Mouse (Mus musculus) granulocyte monocyte progenitor cell, adult 5-6 weeks (primary cell): Measurements from ENCODE around the gene Cldn20. TPM values are rescaled to one million over a fixed set of nuclear protein-coding genes. Genes with fewer than 3 reads are reported as not detected.
A peak's percentile ranks its signal among the peaks of the same experiment; 100 is the strongest.

Experiments
- ATAC-seq: replicated peaks from 2 replicates; pipeline ENCODE4 v1.8.0; 2016; ENCODE audit warnings: mild to moderate bottlenecking, moderate TSS enrichment, inconsistent platforms; ENCODE audit not compliant: poor library complexity, severe bottlenecking
- total RNA-seq, 2 experiments: library from RNA; stranded (forward) in 1 of 2; stranded (reverse) in 1 of 2; fragments of 200-712, 200-1000 nt in 1 of 2; fragments of >200 nt in 1 of 2; fragmentation: Nextera tagmentation in 1 of 2; gene quantifications; 2 replicates each; pipeline ENCODE4 v1.2.3; 2014 to 2017

The Cldn20 gene
- total RNA-seq (2014; fragmentation: Nextera tagmentation) (3.3 TPM in 1 of 2 replicates, not detected in the other), total RNA-seq (2017) (0.78 TPM in 1 of 2 replicates, not detected in the other)

DNA sequence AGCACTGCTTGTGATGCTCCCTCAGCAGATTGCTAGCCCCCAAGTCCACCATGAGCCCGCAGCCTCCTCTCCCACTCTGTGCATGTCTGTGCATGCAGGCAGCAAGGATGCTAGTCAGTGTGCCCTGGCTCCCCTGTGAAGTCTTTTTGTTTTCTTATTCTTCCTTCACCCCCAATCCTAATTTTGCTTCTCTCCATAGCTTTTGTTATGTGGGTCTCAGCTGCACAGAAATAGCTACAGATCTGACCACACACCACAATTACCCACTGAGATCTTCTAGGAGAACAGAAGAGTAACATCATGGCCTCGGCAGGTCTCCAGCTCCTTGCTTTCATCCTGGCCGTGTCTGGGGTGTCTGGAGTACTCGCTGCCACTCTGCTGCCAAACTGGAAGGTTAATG, at the start of gene Cldn20:
Gene Cldn20 (plus strand): TSS at position 301 of the 400 bp plus-strand sequence.
- ATAC-seq, result no peak

DNA sequence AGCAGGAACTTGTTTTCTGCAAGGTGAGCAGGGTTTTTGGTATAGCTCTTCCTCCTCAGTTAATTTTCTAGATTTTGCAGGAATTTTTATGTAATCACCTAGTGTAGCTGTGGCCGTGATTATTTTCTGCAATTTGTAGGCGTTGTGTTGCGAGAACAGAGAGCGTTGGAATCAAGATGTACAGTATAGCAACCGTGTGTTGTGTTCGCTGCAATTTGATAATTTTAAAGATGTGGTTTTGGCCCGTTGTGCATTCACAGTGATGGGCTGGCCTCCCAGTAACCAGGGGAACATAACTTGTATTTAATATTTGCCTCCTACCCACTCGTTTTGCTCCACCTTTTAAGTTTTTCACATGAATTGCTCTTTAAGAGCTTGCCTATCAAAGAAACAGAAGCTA, 49.3 kb upstream of the Cldn20 start:
- ATAC-seq, result no peak

DNA sequence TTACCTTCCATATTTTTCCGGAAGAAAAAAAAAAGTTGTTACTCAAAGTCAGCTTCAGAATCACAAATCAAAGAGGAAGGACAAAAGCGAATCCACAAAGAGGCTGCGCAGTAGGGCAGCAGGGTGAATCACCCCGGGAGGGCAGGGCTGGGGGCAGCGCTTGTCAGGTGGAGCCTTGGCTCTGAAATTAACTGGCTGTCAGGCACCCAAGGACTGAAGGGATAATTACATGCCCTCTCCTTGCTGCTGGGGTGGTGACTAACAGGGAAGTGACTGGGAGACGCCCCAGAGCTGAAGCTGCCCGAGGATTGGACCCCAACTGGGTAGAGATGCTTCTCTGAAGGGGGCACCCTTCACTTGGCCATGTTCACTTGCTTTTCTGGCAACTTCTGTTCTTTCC, 46.5 kb upstream of the Cldn20 start:
- ATAC-seq, result no peak

DNA sequence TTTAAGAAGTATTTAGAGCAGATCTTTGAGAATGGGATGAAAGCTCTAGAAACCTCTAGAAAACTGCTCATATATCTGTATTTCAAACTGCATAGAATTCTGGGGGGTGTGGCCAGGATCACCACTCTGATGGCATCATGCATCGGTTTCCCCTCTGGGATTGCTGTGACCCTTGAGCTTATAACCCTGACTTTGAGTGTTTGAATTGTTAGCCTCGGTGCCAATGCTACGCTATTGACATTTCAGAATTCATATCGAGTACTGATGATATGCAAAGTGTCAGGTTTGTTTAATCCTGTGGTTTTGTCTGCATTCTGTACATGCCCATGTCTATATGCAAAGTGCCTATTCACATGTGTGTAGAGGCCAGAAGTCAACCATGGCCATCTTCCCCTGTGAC, 45.1 kb upstream of the Cldn20 start:
- ATAC-seq, result no peak

DNA sequence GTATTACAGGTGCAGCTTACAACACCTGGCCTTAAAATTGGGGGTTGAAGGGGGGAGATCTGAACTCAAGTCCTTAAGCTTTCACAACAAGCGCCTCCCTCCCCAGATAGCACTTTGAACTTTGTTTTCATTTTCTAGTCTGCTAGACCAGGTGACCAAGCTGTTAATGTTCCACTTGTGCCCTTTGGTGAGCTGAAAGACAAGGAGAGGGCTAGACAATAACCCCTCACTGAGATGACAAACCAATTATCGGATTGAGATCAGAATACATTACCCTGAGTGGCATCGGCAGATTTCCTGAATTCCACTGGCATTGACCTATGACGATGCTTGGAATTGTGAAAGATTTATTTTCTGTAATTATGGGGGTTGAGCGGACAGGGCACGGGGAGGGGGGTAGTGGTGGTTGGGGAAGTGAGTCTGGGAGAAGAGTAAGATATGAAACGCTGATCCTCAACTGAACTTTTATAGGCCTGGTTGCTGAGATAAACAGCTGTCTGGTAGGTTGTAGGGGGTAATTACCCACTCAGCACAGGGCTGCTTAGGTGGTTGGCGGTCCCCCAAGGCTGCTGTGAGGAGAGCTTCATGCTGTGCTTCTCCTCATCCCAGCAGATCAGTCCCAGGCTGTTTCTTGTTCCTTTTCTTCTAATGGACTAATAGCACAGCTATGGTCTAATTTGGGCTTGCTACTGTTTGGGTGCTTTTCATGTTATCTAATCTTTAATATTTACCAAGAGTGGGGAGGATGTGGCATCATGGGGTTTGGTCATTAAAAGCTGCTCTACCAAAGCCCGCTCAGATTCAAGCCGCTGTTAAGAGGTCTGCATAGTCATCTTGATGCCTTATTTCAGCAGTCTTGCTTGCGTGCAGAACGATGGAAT, 44.4 kb upstream of the Cldn20 start:
- 0 out of 2 replicates have a peak, but pooled peaks have one; percentile 18 for ATAC-seq

DNA sequence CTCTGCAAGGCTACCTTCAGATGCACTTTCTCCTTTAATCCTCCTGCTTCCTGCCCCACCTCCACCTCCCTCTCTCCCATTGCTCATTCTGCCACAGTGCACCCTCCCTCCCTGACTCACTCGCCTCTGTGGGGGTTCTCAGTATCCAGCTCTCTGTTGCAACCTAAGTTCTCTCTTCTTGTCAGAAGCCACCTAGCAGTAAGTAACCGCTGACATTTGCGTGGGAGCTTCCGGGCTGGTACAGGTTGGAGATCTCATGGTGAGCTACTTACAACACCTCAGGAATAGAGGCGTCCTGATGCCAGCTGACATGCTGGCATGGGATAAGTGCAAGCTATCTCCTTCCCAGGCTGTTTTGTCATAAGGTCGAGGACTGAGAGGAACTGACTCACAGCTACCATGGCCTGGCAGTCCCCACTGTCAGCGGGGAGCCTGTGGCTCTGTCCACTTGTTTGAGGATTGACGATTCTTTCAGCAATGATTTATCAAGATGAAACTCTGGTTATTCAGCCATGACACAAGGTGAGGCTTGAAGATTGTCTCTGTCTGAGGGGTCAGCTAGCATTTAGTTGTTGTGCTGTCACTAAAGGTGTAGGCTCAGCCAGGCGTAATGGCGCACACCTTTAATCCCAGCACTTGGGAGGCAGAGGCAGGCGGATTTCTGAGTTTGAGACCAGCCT, 42.0 kb upstream of the Cldn20 start:
- peak; percentile 81 for ATAC-seq

DNA sequence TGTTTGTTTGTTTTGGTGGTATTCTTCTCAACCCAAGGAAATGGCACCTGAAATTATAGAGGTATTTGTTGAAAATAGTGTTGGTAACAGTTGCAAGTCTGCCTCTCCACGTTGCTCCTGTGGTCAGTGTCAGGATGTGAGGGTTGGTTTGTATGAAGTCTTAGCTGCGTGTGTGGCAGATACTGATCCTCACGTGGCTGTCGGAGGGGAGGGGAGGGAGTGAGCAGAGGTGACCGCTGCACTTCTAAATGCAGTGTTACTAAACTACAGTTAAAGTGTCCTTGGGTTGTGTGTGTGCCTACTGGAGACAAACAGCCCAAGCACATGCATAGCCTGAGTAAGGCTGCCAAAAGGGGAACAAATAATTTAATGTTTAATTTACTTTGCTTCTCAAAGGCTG, 41.3 kb upstream of the Cldn20 start:
- ATAC-seq, result peak; percentile 62

DNA sequence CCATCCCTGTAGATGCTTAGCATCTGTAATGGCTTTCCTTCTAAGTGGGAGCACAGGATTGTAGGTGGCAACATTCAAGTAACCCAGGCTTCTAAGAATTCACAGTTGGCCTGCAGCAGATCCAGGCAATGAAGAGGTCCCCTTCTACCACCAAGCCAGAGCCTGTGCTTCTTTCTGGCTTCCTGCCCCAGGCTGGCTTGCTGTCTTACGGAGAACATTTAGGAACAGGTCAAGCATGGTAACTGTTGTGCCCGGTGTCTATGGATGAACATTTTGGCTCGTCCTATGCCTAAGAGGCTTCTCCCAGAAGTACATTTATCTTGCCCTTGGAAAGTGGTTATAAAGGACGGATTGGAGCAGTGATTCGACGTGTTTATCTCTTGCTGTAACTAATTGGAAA, 40.7 kb upstream of the Cldn20 start:
- ATAC-seq, result no peak

DNA sequence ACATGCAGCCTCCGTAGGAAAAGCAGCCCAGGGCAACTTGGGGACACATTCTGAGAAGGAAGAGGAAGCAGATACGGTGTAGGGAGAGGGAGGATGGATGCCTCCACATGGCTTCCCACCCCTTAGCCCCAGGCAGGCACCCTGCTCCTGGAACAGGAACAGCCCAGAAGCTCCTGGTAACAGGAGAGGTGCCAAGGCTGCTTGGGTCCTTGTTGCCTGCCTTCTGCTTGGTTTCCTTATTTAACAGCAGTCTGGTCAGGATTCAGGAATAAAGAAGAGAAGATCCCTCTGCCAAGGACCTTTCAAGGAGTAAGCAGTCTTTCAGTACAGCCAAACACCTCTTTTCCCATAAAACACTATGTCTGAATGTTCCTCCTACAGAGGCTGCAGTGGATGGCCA, 36.8 kb upstream of the Cldn20 start:
- ATAC-seq, result no peak

DNA sequence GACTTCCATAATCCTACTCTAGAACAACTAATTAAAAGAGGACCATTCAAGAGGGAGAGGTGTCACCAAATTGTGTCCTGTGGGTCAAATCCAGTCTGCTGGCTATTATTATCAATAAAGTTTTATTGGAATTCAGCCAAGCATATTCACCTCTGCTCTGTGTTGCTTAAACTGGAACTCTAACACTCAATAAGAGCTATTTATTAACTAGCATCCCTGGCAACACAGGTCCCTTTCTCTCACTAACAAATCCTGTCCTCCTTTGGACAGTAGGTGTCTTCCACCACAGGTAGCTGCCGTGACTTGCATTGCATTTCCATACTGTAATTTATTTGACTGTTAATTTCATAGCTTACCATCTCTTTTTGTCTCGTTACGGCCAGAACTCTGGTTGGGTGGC, 36.3 kb upstream of the Cldn20 start:
- ATAC-seq, result no peak

DNA sequence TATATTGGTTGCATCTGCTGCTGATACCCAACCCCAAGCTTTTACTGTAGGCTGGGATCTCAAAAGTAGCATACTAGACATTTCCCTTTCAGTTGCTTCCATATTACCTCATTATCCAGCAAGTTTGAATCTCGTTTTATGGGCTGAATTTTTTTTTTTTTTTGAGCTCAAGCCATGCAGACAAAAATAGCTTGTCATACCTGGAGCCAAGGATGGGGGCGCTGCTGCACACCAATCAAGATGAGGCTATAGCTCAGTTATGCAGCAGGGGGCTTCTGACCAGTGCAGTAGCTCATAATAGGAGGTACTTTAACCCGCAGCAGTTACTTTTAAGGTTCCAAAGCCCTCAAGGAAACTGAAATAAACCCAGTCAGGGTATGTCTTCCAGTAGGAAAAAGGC, 34.3 kb upstream of the Cldn20 start:
- peak; percentile 91 for ATAC-seq

DNA sequence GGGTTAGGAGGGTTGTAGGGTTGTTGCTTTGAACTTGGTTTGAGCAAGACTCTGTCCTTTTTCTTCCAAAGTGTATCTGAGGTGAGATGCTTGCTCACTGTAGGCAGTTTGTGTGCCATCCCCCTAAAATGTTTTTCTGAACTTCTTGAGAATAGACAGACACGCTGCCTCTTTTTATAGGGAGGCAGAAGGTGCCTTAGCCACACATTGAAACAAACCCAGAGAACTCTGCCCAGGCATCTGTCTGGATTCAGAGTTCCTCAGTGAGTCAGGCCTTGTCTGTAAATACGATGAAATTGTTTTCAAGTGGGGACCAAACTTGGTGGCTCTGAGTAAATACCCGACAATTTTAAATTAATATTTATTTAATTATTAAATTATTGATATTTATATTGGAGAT, 33.8 kb upstream of the Cldn20 start:
- ATAC-seq, result no peak

DNA sequence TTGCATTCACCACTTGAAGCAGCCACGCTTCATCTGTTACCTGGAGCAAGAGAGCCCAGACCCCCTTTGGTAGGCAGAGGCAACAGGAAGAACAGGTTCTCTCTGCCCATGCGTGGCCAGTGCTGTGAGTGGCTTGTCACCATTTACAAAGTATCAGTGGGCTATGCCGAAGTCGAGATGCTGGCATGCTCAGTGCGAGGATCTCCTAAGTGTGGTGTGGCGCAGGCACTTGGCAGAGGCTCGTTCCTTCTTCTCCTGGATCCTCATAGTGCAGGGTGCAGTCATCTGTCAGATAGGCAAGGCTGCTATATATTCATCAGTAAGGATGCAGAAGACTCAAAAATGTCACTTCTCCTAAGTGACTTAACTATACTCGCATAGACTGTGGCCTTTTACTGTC, 32.9 kb upstream of the Cldn20 start:
- no peak for ATAC-seq

DNA sequence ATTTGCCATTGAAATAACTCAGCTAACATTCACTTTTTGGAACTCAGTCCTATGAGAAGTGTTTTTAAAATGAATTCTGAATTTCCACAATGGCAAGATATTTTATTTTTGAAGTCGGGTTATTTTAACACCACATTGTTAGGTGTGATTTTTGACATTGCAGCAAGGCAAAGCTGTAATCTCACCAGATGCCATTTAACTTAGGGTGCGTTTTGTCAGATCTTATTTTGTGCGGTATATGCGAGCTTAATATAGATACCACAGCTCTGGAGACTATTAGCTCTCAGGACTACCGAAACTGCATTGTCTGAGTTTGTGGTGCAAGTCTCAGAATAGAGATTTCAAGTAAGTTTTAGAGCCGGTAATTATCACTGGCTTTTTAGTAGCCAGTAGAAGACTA, 32.3 kb upstream of the Cldn20 start:
- no peak for ATAC-seq

DNA sequence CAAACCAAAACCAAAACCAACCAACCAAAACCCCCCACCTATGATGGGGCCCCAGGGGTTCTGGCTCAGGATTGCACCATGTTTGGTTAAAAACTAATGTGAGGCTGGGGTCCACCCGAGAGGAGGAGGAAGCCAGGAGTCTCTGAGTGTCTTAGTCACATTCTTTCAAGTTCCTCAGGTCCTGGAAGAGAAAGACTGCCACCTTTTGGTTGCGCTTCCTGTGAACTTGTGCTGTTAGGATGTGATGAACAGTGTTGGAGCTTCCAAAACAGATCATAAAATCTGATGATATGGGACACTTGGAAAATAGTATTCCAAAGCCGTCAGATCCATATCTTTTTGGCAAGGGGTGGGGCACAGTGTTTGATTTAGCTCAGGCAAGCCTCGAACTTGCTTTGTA, 31.4 kb upstream of the Cldn20 start:
- ATAC-seq, result no peak

DNA sequence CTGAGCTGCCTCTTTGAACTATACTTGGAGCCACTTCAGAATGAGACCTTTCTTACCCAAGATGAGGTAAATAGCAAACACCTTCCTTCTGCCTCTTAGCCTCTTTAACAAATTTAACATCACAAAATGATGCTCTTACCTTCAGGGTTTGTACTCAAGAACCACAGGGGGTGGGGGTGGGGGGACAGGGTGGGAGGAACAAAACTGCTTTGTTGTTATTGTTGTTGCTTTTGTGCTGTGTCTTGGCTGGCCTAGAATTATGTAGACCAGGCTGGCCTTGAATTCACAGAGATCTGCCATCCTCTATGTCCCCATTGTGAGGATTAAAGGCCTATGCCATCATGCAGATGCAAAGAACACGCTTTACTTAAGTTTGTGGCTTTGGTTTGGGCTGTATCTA, 26.6 kb upstream of the Cldn20 start:
- ATAC-seq, result no peak

DNA sequence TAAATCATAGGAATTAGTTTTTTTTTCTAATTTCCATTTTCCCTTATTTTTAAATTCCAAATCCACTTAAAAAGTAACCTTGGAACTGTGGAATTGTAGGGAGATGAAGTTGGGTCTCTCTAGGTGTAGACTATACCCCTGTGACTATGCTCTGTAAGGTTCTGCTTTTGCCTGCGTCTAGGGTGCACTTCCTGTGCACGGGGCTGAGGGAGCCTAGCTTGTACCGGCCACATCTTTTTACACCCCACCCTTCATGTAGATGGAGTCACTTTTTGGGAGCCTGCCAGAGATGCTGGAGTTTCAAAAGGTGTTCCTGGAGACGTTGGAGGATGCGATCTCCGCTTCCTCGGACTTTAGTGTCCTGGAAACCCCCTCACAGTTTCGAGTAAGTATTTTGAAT, 25.8 kb upstream of the Cldn20 start:
- ATAC-seq, result peak; percentile 74

DNA sequence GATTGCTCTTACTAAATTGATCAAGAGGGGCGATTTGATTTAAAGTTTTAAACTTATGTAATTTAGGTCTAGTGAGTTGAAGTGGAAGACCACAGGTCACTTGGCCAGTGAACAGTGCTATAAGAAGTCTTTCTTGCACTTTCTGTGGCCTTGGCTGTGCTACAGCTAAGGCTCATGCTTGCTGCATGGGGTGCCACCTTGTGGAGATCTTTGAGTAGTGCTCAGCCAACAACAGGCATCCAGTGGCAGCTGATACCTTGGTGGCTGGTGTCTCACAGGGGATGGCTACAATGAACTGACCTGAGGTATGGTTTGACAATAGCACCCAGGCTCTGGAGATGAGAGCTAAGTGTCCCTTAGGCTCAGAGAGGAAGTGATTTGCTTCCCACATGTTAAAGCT, 22.5 kb upstream of the Cldn20 start:
- ATAC-seq, result peak; percentile 94

DNA sequence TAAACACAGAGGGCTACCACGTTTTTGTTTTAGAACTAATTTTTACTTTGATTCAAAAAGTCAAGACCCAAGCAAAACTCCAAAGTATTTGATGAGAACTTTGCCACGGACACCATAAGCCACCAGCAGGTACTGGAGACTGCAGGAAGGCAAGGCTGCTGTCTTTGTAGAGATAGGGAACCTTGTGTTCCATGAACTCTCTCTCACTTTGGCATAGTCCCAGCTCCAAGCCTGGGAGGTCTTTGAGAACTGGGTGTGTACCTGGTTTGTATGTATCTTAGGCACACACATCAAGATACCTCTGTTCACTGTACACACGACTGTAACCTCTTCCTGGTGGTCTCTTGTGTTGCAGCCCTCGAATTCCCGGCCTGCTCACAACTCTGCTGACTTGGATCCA, 18.0 kb upstream of the Cldn20 start:
- ATAC-seq, result no peak

DNA sequence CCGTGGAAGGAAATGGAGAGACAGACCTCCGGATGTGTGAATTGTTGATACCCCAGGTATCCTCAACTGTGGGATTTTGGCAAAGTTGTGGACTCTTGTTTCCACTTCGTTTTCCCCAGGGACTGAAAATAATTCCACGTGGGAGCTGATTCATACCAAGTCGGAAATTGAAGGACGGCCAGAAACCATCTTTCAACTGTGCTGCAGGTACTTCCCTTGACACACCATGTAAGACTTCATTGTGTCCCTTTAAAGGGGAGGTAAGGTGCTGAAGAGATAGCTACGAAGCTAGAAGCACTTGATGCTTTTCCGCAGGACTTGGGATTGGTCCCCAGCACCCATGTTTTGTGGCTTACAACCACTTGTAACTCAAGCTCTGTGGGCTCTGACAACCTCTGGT, 16.5 kb upstream of the Cldn20 start:
- ATAC-seq, result no peak

DNA sequence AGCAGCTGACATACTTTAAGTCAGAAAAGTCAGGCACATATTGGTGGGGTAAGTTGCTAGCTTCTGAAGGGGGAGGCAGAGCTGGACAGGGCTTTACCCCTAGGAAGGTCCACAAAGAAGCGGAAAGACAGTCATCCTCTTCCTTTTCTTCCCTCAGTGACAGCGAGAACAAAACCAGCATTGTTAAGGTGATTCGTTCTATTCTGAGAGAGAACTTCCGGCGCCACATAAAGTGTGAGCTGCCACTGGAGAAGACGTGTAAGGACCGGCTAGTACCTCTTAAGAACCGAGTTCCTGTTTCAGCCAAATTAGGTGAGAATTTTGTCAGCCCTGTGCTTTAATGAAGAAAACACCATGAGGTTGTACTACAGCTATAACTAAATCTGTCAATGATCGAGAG, 15.9 kb upstream of the Cldn20 start:
- ATAC-seq, result peak; percentile 17; the same call in 1 of the 2 replicates

DNA sequence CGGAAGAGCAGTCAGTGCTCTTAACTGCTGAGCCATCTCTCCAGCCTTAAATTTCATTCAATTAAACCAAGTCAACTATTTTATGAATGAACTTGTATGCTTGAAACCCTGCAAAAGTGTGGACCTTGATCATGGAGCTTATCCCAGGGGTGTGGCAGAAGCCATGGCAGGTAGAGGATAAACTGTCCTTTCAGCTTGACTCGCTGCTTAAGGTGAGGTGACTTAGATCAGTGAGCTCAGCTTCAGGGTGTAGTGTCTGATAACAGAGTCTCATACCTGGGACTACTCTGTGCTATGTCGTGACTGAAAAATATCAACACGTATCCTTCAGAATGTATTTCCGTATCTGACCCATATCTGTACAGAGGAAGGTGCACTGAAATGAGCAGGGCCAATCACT, 12.0 kb upstream of the Cldn20 start:
- no peak for ATAC-seq
